Mouse (Mus musculus): ENCODE data around the gene Trappc3l. TPM values are rescaled to one million over a fixed set of nuclear protein-coding genes. Genes with fewer than 3 reads are reported as not detected.
"Not testable (repeated sequence)": the region's sequence is repeated elsewhere in the genome, so short reads cannot be mapped to it uniquely, and the experiment has no call there.

Gene Trappc3l
- polyA plus RNA-seq (2015; fragmentation: Nextera tagmentation; extraction: Ambion mirVana): not detected in 2 replicates

GRCm38 (mm10) chr10:34037401-34037800, at the start of gene Trappc3l:
Trappc3l (plus strand) TSS chr10:34037597.
- ATAC-seq: peak; percentile 56
- WGBS: 39% methylated on average over 3 of the region's 3 CpGs

GRCm38 (mm10) chr10:33996686-33997085, 40.7 kb upstream of the Trappc3l start:
- not testable (repeated sequence) for H3K4me3 ChIP-seq (replicated peaks; ENCODE audit: low read length); ATAC-seq; H3K4me1 ChIP-seq (replicated peaks; ENCODE audit: control insufficient read depth, insufficient read depth, low read length); H3K27ac ChIP-seq (ENCODE audit: low read length); H3K9ac ChIP-seq (replicated peaks; ENCODE audit: low read depth, low read length); H3K27me3 ChIP-seq (replicated peaks; ENCODE audit: control insufficient read depth, insufficient read depth, low read length); H3K9me3 ChIP-seq (ENCODE audit: control insufficient read depth, low read length); H3K4me2 ChIP-seq (ENCODE audit: low read length)
- H3K36me3 ChIP-seq (ENCODE audit: control insufficient read depth, insufficient read depth): peaks cover 32% of the 10 kb centered on the region
- WGBS: 90% methylated on average over 6 of the region's 8 CpGs

More at GRCm38 (mm10) chr10:34037401-34037800, at the start of gene Trappc3l:
- no peaks in the 10 kb centered on the region for H3K36me3 ChIP-seq (ENCODE audit: control insufficient read depth, insufficient read depth)
- H3K4me3 ChIP-seq (replicated peaks; ENCODE audit: low read length): no peak within 1 kb of the TSS
- H3K27ac ChIP-seq (ENCODE audit: low read length): no peak within 1 kb of the TSS
- no peak within 1 kb of the TSS for H3K9ac ChIP-seq (replicated peaks; ENCODE audit: low read depth, low read length)
- no peaks in the 10 kb centered on the region for H3K27me3 ChIP-seq (replicated peaks; ENCODE audit: control insufficient read depth, insufficient read depth, low read length)
- no peaks in the 10 kb centered on the region for H3K9me3 ChIP-seq (ENCODE audit: control insufficient read depth, low read length)
- H3K4me2 ChIP-seq (ENCODE audit: low read length): no peak within 1 kb of the TSS
- H3K4me1 ChIP-seq (replicated peaks; ENCODE audit: control insufficient read depth, insufficient read depth, low read length): peaks cover 10% of the 10 kb centered on the region

GRCm38 (mm10) chr10:33998397-33998796, 39.0 kb upstream of the Trappc3l start:
- H3K4me1 ChIP-seq (replicated peaks; ENCODE audit: control insufficient read depth, insufficient read depth, low read length): no peaks in the 10 kb centered on the region
- H3K9me3 ChIP-seq (ENCODE audit: control insufficient read depth, low read length): no peaks in the 10 kb centered on the region
- ATAC-seq: no peak
- no peak overlapping the region for H3K9ac ChIP-seq (replicated peaks; ENCODE audit: low read depth, low read length)
- no peak overlapping the region for H3K27ac ChIP-seq (ENCODE audit: low read length)
- H3K36me3 ChIP-seq (ENCODE audit: control insufficient read depth, insufficient read depth): peaks cover 28% of the 10 kb centered on the region
- no peak overlapping the region for H3K4me3 ChIP-seq (replicated peaks; ENCODE audit: low read length)
- no peak overlapping the region for H3K4me2 ChIP-seq (ENCODE audit: low read length)
- H3K27me3 ChIP-seq (replicated peaks; ENCODE audit: control insufficient read depth, insufficient read depth, low read length): no peaks in the 10 kb centered on the region

GRCm38 (mm10) chr10:34012581-34012980, 24.8 kb upstream of the Trappc3l start:
- no peak for ATAC-seq
- 96% methylated on average over 4 of the region's 4 CpGs for WGBS

GRCm38 (mm10) chr10:34013241-34013640, 24.2 kb upstream of the Trappc3l start:
- no peaks in the 10 kb centered on the region for H3K9me3 ChIP-seq (ENCODE audit: control insufficient read depth, low read length)
- H3K4me2 ChIP-seq (ENCODE audit: low read length): no peak overlapping the region
- H3K4me1 ChIP-seq (replicated peaks; ENCODE audit: control insufficient read depth, insufficient read depth, low read length): peaks cover 5% of the 10 kb centered on the region
- 87% methylated on average over 2 of the region's 2 CpGs for WGBS
- no peak for ATAC-seq
- no peak overlapping the region for H3K9ac ChIP-seq (replicated peaks; ENCODE audit: low read depth, low read length)
- no peaks in the 10 kb centered on the region for H3K27me3 ChIP-seq (replicated peaks; ENCODE audit: control insufficient read depth, insufficient read depth, low read length)
- H3K4me3 ChIP-seq (replicated peaks; ENCODE audit: low read length): no peak overlapping the region
- no peak overlapping the region for H3K27ac ChIP-seq (ENCODE audit: low read length)
- H3K36me3 ChIP-seq (ENCODE audit: control insufficient read depth, insufficient read depth): peaks cover 2% of the 10 kb centered on the region; the same call in 1 of the 2 replicates

More at GRCm38 (mm10) chr10:34012581-34012980, 24.8 kb upstream of the Trappc3l start:
- peaks cover 2% of the 10 kb centered on the region; the same call in 1 of the 2 replicates for H3K4me1 ChIP-seq (replicated peaks; ENCODE audit: control insufficient read depth, insufficient read depth, low read length)
- no peak overlapping the region for H3K4me2 ChIP-seq (ENCODE audit: low read length)
- peaks cover 2% of the 10 kb centered on the region; the same call in 1 of the 2 replicates for H3K36me3 ChIP-seq (ENCODE audit: control insufficient read depth, insufficient read depth)
- no peak overlapping the region for H3K9ac ChIP-seq (replicated peaks; ENCODE audit: low read depth, low read length)
- H3K27me3 ChIP-seq (replicated peaks; ENCODE audit: control insufficient read depth, insufficient read depth, low read length): no peaks in the 10 kb centered on the region
- no peak overlapping the region for H3K27ac ChIP-seq (ENCODE audit: low read length)
- H3K4me3 ChIP-seq (replicated peaks; ENCODE audit: low read length): no peak overlapping the region
- H3K9me3 ChIP-seq (ENCODE audit: control insufficient read depth, low read length): no peaks in the 10 kb centered on the region

DNA sequence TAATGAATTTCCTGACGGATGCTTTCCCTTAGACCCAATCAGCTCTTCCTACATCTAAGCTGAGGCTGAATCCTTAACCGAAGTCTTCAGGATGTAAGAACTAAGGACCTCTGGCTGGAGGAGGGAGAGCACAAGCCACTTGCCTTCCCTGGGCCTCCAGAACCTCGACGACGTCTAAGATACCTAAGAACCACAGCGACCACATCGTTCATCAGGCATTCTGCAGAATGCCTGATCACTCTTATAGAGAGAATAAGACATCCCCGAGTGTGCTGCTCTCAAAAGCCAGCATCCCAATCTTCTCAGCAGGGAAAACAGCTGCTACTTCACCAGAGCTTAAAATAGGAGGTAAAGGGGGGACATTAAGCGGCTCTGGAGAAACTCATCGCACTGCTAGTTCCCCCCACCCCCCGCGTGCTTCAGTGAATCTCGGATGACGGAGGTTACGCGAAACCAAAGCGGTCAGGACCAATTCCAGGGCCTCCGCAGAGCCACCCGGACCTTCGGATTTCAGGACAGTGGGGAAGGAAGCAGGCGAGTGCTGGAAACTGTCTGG, 18.6 kb upstream of the Trappc3l start:
- Histone ChIP-seq H3K27ac (ENCODE audit: low read length) (peak overlapping the region; percentile 93), H3K36me3 (ENCODE audit: control insufficient read depth, insufficient read depth) (no peaks in the 10 kb centered on the region), H3K9ac (replicated peaks; ENCODE audit: low read depth, low read length) (peak overlapping the region; percentile 86), H3K4me3 (replicated peaks; ENCODE audit: low read length) (peak overlapping the region; percentile 55), H3K4me2 (ENCODE audit: low read length) (peak overlapping the region; percentile 69), H3K9me3 (ENCODE audit: control insufficient read depth, low read length) (no peaks in the 10 kb centered on the region), H3K27me3 (replicated peaks; ENCODE audit: control insufficient read depth, insufficient read depth, low read length) (no peaks in the 10 kb centered on the region), H3K4me1 (replicated peaks; ENCODE audit: control insufficient read depth, insufficient read depth, low read length) (peaks cover 12% of the 10 kb centered on the region)
- WGBS: under 1% methylated on average over 21 of the region's 21 CpGs
- ATAC-seq: no peak

- Histone ChIP-seq H3K27me3 (replicated peaks; ENCODE audit: control insufficient read depth, insufficient read depth, low read length) (no peaks in the 10 kb centered on the region), H3K27ac (ENCODE audit: low read length) (peak within 1 kb of the TSS; percentile 93), H3K4me3 (replicated peaks; ENCODE audit: low read length) (peak within 1 kb of the TSS; percentile 55), H3K9ac (replicated peaks; ENCODE audit: low read depth, low read length) (peak within 1 kb of the TSS; percentile 86), H3K4me1 (replicated peaks; ENCODE audit: control insufficient read depth, insufficient read depth, low read length) (peaks cover 12% of the 10 kb centered on the region), H3K9me3 (ENCODE audit: control insufficient read depth, low read length) (no peaks in the 10 kb centered on the region), H3K4me2 (ENCODE audit: low read length) (peak within 1 kb of the TSS; percentile 69), H3K36me3 (ENCODE audit: control insufficient read depth, insufficient read depth) (no peaks in the 10 kb centered on the region)
- WGBS: under 1% methylated on average over 81 of the region's 82 CpGs
- peak; percentile 100 for ATAC-seq
Observed at GRCm38 (mm10) chr10:34019302-34020075, 17.9 kb upstream of the Trappc3l start, which contains the start of gene Rwdd1. Rwdd1 (minus strand) TSS chr10:34019624.

DNA sequence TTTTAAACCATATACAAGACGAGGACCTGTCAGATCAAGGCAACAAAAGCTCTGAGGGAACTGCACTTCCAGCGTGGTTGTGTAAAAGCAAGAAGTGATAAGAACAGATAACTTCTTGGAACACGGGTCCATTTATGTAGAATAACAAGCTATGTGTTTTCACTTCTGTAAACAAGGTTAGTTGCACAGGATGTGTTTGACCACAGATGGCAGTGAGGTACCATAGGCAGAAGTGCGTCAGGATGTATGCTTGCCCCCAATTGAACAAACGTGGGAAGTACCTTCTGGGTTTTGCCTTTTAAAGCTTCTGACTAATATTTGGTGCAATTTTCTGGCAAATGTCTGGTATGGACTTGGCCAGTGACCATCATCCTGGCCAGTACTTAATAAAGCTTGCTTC, 7.1 kb upstream of the Trappc3l start:
- 84% methylated on average over 5 of the region's 5 CpGs for WGBS
- Histone ChIP-seq H3K27me3 (replicated peaks; ENCODE audit: control insufficient read depth, insufficient read depth, low read length) (no peaks in the 10 kb centered on the region), H3K4me1 (replicated peaks; ENCODE audit: control insufficient read depth, insufficient read depth, low read length) (peaks cover 6% of the 10 kb centered on the region), H3K27ac (ENCODE audit: low read length) (no peak overlapping the region), H3K36me3 (ENCODE audit: control insufficient read depth, insufficient read depth) (no peaks in the 10 kb centered on the region), H3K4me3 (replicated peaks; ENCODE audit: low read length) (no peak overlapping the region), H3K9ac (replicated peaks; ENCODE audit: low read depth, low read length) (no peak overlapping the region), H3K4me2 (ENCODE audit: low read length) (no peak overlapping the region), H3K9me3 (ENCODE audit: control insufficient read depth, low read length) (no peaks in the 10 kb centered on the region)
- ATAC-seq: no peak

DNA sequence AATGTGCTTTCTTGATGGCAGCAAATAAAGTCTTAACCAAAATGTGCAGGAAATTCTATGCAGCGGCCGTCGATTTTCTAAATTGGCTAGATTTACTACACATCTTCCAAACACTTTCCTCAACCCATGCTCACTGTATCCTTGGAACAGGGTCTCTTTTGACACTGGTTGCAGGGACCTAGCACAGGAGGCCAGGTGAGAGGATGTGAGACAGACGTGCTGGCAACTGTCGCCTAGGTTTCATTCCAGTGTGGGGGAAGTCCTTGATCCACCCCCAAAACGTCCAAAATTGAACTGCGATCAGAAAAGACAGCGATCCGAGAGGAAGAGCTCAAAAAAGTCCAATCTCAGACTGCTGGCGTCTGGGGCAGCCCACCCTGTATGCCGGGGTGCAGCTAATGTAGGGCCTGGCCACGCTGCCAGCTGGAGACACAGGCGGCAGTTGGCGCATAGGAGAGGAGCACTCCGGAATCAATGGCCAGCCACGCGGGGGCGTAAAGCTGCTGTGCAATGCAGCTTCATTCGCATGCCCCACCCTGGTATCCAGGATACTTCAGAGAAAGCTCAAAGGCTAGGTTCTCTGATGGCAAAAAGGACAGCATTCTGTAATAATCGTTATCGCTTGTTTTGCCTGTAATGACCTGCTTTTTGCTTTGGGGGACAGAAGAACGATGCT, 3.6 kb upstream of the Trappc3l start:
- peak overlapping the region; percentile 19 for H3K4me3 ChIP-seq (replicated peaks; ENCODE audit: low read length)
- 17% methylated on average over 22 of the region's 22 CpGs for WGBS
- H3K27me3 ChIP-seq (replicated peaks; ENCODE audit: control insufficient read depth, insufficient read depth, low read length): no peaks in the 10 kb centered on the region
- peak overlapping the region; percentile 43 for H3K4me2 ChIP-seq (ENCODE audit: low read length)
- H3K9ac ChIP-seq (replicated peaks; ENCODE audit: low read depth, low read length): peak overlapping the region; percentile 45
- H3K36me3 ChIP-seq (ENCODE audit: control insufficient read depth, insufficient read depth): no peaks in the 10 kb centered on the region
- no peaks in the 10 kb centered on the region for H3K9me3 ChIP-seq (ENCODE audit: control insufficient read depth, low read length)
- peaks cover 10% of the 10 kb centered on the region for H3K4me1 ChIP-seq (replicated peaks; ENCODE audit: control insufficient read depth, insufficient read depth, low read length)
- H3K27ac ChIP-seq (ENCODE audit: low read length): no peak overlapping the region
- peak; percentile 86 for ATAC-seq
